Mouse (Mus musculus) kidney, adult 2 months (tissue): ENCODE results near the gene Scd4.

Experiments used
- CTCF ChIP-seq: fragments of 200-500 bp; conservative IDR thresholded peaks from 2 replicates; pipeline ENCODE4 v1.5.1; 2011; ENCODE audit warnings: low read depth, mild to moderate bottlenecking, control low read depth, low read length, moderate library complexity, mixed read lengths; ENCODE audit not compliant: insufficient read depth, insufficient read length
- POLR2A ChIP-seq: fragments of 200-500 bp; IDR thresholded peaks from one replicate; pipeline ENCODE4 v1.6.1; 2011; ENCODE audit warnings: low read depth, low read length, control low read depth

DNA sequence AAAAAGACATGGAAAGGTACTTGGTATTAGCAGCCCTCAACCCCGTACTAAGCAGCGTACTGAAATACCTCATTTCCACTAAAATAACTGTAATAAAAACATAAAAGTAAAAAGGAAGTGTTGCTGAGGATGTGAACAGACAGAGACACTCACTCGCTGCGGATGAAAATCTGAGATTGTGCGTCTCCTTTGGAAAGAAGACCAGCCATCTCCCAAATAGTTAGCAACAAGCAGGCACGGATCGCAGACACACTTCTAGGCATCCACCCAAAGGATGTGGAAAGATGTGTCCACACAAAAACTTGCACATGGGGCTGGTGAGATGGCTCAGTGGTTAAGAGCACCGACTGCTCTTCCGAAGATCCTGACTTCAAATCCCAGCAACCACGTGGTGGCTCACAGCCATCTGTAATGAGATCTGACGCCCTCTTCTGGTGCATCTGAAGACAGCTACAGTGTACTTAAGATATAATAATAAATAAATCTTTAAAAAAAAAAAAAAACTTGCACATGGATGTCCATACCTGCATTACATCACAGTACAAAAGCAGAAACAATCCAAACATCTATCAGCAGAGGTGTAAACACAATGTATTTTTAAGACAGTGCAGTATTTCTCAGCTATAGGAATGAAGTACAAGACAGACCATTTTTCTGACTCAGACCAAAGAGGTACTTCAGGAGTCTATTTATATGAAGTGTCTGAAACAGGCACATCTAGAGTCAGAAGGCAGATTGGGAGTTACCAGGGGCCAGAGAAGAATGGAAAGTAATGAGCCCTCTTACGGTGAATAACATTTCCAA, 23.3 kb upstream of the Scd4 start:
- TF ChIP-seq CTCF = no peak
- TF ChIP-seq POLR2A = no peak
